Mouse (Mus musculus) small intestine, adult 2 months (tissue): ENCODE measurements around the gene Adgrf3.

Source experiments
- CTCF ChIP-seq: fragments of 200-500 bp; IDR thresholded peaks from 2 replicates; pipeline ENCODE4 v1.5.1; 2012; ENCODE audit warnings: low read depth, mild to moderate bottlenecking, control low read depth, inconsistent platforms, low read length, moderate library complexity, mixed read lengths; ENCODE audit not compliant: insufficient replicate concordance, insufficient read length; ENCODE audit errors: extremely low read depth
- POLR2A ChIP-seq: fragments of 200-500 bp; IDR thresholded peaks from 2 replicates; pipeline ENCODE4 v1.6.1; 2012; ENCODE audit warnings: low read depth, mild to moderate bottlenecking, control low read depth, inconsistent platforms, low read length, moderate library complexity

- TF ChIP-seq POLR2A (no peak), CTCF (no peak)
Observed at GRCm38 (mm10) chr5:30233042-30233441, 27.5 kb upstream of the Adgrf3 start.
